In the genomic region with DNA sequence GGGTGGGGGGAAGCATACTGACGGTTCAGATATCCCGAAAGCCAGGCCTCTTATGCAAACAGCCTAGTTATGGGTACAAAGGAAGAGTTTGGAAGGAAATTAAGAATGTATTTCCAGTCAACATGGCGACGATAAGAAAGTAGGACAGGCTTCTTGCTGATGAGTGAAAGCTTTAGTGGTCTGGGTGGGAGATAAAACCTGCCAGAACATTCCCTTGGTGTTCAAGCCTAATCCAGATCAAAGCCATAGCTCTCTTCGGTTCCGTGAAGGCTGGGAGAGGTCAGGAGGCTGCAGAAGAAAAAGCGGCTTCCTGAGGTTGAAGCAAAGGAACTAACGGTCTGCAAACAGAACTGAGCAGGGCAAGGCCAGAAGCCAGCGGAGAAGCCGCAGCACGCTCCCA, we compare ENCODE assay signal across 13 mouse cellular contexts. TPM values are rescaled to one million over a fixed set of nuclear protein-coding genes. Genes with fewer than 3 reads are reported as not detected.
DNase-seq lines count a peak whose midpoint lies in the region; ATAC-seq and TF ChIP-seq lines count a peak whose summit lies in the region.
"Had no signal": no experiment of that assay in that cellular context is flagged by ENCODE, and none has a peak within 500 bp of the region (broad histone marks: within the 10 kb centered on the region; RNA-seq: fewer than 3 reads in every experiment).

No protein-coding gene starts in this region.

- H3K9ac ChIP-seq in kidney, embryonic 15.5 days = no peak overlapping the region
- H3K9ac ChIP-seq in CH12.LX (ENCODE audit: insufficient read depth, low read depth) = no peak overlapping the region
- no peak overlapping the region for H3K9ac ChIP-seq in intestine, postnatal 0 days (ENCODE audit: low read depth, low read length)
- H3K9ac ChIP-seq in hindbrain, embryonic 14.5 days = no peak overlapping the region
- H3K9ac ChIP-seq: hindbrain, embryonic 15.5 days; stomach, embryonic 15.5 days had no signal

- no peaks in the 10 kb centered on the region for H3K9me3 ChIP-seq in kidney, embryonic 15.5 days (replicated peaks)
- H3K9me3 ChIP-seq in CH12.LX (replicated peaks; ENCODE audit: low read length) = peaks cover 9% of the 10 kb centered on the region
- H3K9me3 ChIP-seq in intestine, postnatal 0 days (ENCODE audit: control insufficient read depth) = 0 out of 2 replicates have a peak, but pooled peaks cover 3% of the 10 kb centered on the region
- no peaks in the 10 kb centered on the region for H3K9me3 ChIP-seq in hindbrain, embryonic 14.5 days (ENCODE audit: control insufficient read depth, low read length)
- H3K9me3 ChIP-seq: hindbrain, embryonic 15.5 days; stomach, embryonic 15.5 days had no signal

- WGBS in kidney, embryonic 15.5 days = 34% methylated on average over 11 of the region's 11 CpGs
- 26% methylated on average over 11 of the region's 11 CpGs for WGBS in intestine, postnatal 0 days
- 44% methylated on average over 11 of the region's 11 CpGs for WGBS in hindbrain, embryonic 14.5 days

- dilution Hi-C loops in CH12.LX (cut with MboI; ENCODE audit: extremely low pct_ligation_motif_present, extremely low pct_unique_long_range_greater_than_20kb, low sequenced_read_pairs) = no loop called here

- H3K27me3 ChIP-seq in kidney, embryonic 15.5 days = no peaks in the 10 kb centered on the region
- peaks cover 13% of the 10 kb centered on the region for H3K27me3 ChIP-seq in CH12.LX (replicated peaks)
- no peaks in the 10 kb centered on the region for H3K27me3 ChIP-seq in intestine, postnatal 0 days (replicated peaks; ENCODE audit: control insufficient read depth, insufficient read depth, low read length)
- no peaks in the 10 kb centered on the region for H3K27me3 ChIP-seq in hindbrain, embryonic 14.5 days (ENCODE audit: control insufficient read depth, insufficient read depth, low read length)
- H3K27me3 ChIP-seq: hindbrain, embryonic 15.5 days; stomach, embryonic 15.5 days had no signal

- H3K4me1 ChIP-seq in kidney, embryonic 15.5 days = peaks cover 23% of the 10 kb centered on the region
- peaks cover 0 to 20% of the 10 kb centered on the region in 2 experiments; a peak in 3 of 4 replicates for H3K4me1 ChIP-seq in CH12.LX (ENCODE audit: control insufficient read depth in 1 of 2, insufficient read depth in 2 of 2)
- no peaks in the 10 kb centered on the region for H3K4me1 ChIP-seq in intestine, postnatal 0 days (replicated peaks; ENCODE audit: control insufficient read depth, insufficient read depth, low read length)
- H3K4me1 ChIP-seq in hindbrain, embryonic 14.5 days (replicated peaks; ENCODE audit: control insufficient read depth, insufficient read depth, low read length) = 0 out of 2 replicates have a peak, but pooled peaks cover 5% of the 10 kb centered on the region

- no peak for TF ChIP-seq EP300 in CH12.LX (IDR thresholded peaks at IDR 0.05; ENCODE audit: low read length)

- no peak for TF ChIP-seq CTCF in CH12.LX (conservative IDR thresholded peaks at IDR 0.05 in 1 of 2, IDR thresholded peaks at IDR 0.05 in 1 of 2; ENCODE audit: low read depth in 2 of 2, low read length in 2 of 2)
- no peak for TF ChIP-seq CTCF in intestine, postnatal 0 days (IDR thresholded peaks at IDR 0.05; ENCODE audit: low read depth)

- H3K36me3 ChIP-seq in kidney, embryonic 15.5 days = no peaks in the 10 kb centered on the region
- H3K36me3 ChIP-seq in CH12.LX (replicated peaks in 1 of 2; ENCODE audit: control insufficient read depth in 1 of 2, insufficient read depth in 1 of 2, low read length in 1 of 2) = no peaks in the 10 kb centered on the region
- no peaks in the 10 kb centered on the region for H3K36me3 ChIP-seq in intestine, postnatal 0 days (ENCODE audit: control insufficient read depth, insufficient read depth)
- H3K36me3 ChIP-seq in hindbrain, embryonic 14.5 days (replicated peaks; ENCODE audit: control insufficient read depth, insufficient read depth) = no peaks in the 10 kb centered on the region
- H3K36me3 ChIP-seq: hindbrain, embryonic 15.5 days; stomach, embryonic 15.5 days had no signal

- H3K27ac ChIP-seq in kidney, embryonic 15.5 days = peak overlapping the region; percentile 41; the same call in 1 of the 2 replicates
- no peak overlapping the region for H3K27ac ChIP-seq in CH12.LX (ENCODE audit: insufficient read depth, low read depth)
- no peak overlapping the region for H3K27ac ChIP-seq in intestine, postnatal 0 days (ENCODE audit: low read depth, low read length)
- no peak overlapping the region for H3K27ac ChIP-seq in hindbrain, embryonic 14.5 days
- H3K27ac ChIP-seq: hindbrain, embryonic 15.5 days; stomach, embryonic 15.5 days had no signal

- no peak overlapping the region; the same call in 1 of the 2 replicates for H3K4me3 ChIP-seq in kidney, embryonic 15.5 days (replicated peaks)
- no peak overlapping the region for H3K4me3 ChIP-seq in CH12.LX (replicated peaks in 1 of 3; ENCODE audit: low read depth in 2 of 3, low read length in 2 of 3, poor library complexity in 1 of 3)
- no peak overlapping the region for H3K4me3 ChIP-seq in intestine, postnatal 0 days (ENCODE audit: low read depth, low read length)
- no peak overlapping the region for H3K4me3 ChIP-seq in hindbrain, embryonic 14.5 days (replicated peaks; ENCODE audit: low read length)
- H3K4me3 ChIP-seq: hindbrain, embryonic 15.5 days; stomach, embryonic 15.5 days had no signal

- DNase-seq in adrenal gland, postnatal 14 days = peak; percentile 27
- DNase-seq in adrenal gland, postnatal 36 days = no peak
- DNase-seq in kidney, adult 8-10 months = no peak
- DNase-seq in CH12.LX (ENCODE audit: extremely low read depth) = no peak
- no peak for DNase-seq in cerebellum, adult 11 months
- DNase-seq in hindbrain, embryonic 14.5 days (ENCODE audit: low spot score) = no peak
- DNase-seq: right cerebral cortex, adult 18-20 months had no signal

- no peak; the same call in 1 of the 2 replicates for ATAC-seq in kidney, embryonic 15.5 days (replicated peaks; ENCODE audit: low FRiP score)
- ATAC-seq in intestine, postnatal 0 days = no peak
- ATAC-seq in hindbrain, embryonic 14.5 days (ENCODE audit: low FRiP score) = no peak

- peak overlapping the region; percentile 31 for H3K4me2 ChIP-seq in kidney, embryonic 15.5 days
- 0 out of 2 replicates have a peak overlapping the region, but pooled peaks have one; percentile 68 for H3K4me2 ChIP-seq in CH12.LX (ENCODE audit: insufficient read depth, low read depth, poor library complexity, severe bottlenecking)
- H3K4me2 ChIP-seq in intestine, postnatal 0 days (replicated peaks; ENCODE audit: low read depth) = peak overlapping the region; percentile 51
- no peak overlapping the region for H3K4me2 ChIP-seq in hindbrain, embryonic 14.5 days (replicated peaks)
- H3K4me2 ChIP-seq: hindbrain, embryonic 15.5 days had no signal

- no peaks in the 10 kb centered on the region for H3K79me2 ChIP-seq in CH12.LX (replicated peaks; ENCODE audit: control insufficient read depth, extremely low read depth, insufficient read depth, poor library complexity, severe bottlenecking)

- no peak for TF ChIP-seq RAD21 in CH12.LX (IDR thresholded peaks at IDR 0.05; ENCODE audit: low read depth, low read length)

- TF ChIP-seq POLR2A in CH12.LX (IDR thresholded peaks at IDR 0.05; ENCODE audit: low read depth, low read length) = no peak

- in situ Hi-C loops in CH12.LX (cut with MboI; ENCODE audit: low pct_ligation_motif_present, low pct_unique_long_range_greater_than_20kb, low sequenced_read_pairs) = loop anchor here (5.0 kb wide), 1 partner anchor 65 kb away; a partner anchor contains a TSS

TF ChIP-seq in CH12.LX, 34 proteins besides CTCF, POLR2A, EP300 and RAD21:
- TF ChIP-seq MAX (IDR thresholded peaks at IDR 0.05; ENCODE audit: low read length) (no peak), BHLHE40 (IDR thresholded peaks at IDR 0.05; ENCODE audit: low read depth, low read length) (no peak), TCF12 (IDR thresholded peaks at IDR 0.05; ENCODE audit: low read depth, low read length) (no peak), NRF1 (IDR thresholded peaks at IDR 0.05; ENCODE audit: low read depth, low read length) (no peak)

RNA-seq across cellular contexts. Expression of a gene that starts 12.9 kb away (rescaled TPM):
- not detected in 2 replicates for total RNA-seq in adrenal gland, postnatal 14 days (2021)
- not detected for total RNA-seq in adrenal gland, postnatal 36 days (2021)
- 0.53 and 0.63 TPM in 2 replicates for polyA plus RNA-seq in kidney, embryonic 15.5 days (2015; fragmentation: Nextera tagmentation; extraction: Ambion mirVana)
- total RNA-seq in CH12.LX (2012; rRNA removed) (not detected in 2 replicates), CH12.LX (2014; rRNA removed) (0.17 TPM in 1 of 2 replicates, not detected in the other)
- polyA plus RNA-seq in CH12.LX (2012; ENCODE audit: insufficient read length, low read depth) = not detected in 2 replicates
- polyA plus RNA-seq in intestine, postnatal 0 days (2015; fragmentation: Nextera tagmentation; extraction: Ambion mirVana) = 0.07 TPM in 1 of 2 replicates, not detected in the other
- polyA plus RNA-seq in hindbrain, embryonic 14.5 days (2014; fragmentation: Nextera tagmentation; extraction: Ambion mirVana) = 0.27 TPM in 1 of 2 replicates, not detected in the other
- total RNA-seq: left cerebral cortex, postnatal 25 days had no signal
- polyA plus RNA-seq: cortical plate, adult 2 months had no signal

RNA-seq across cellular contexts. Expression of a gene that starts 24.3 kb away (rescaled TPM):
- not detected in 2 replicates for total RNA-seq in adrenal gland, postnatal 14 days (2021)
- under 1 TPM; 0.23 to 0.26 TPM for total RNA-seq in adrenal gland, postnatal 36 days (2021)
- polyA plus RNA-seq in kidney, embryonic 15.5 days (2015; fragmentation: Nextera tagmentation; extraction: Ambion mirVana) = 0.41 and 0.47 TPM in 2 replicates
- total RNA-seq in CH12.LX (2012; rRNA removed) = 0.21 TPM in 1 of 2 replicates, not detected in the other
- total RNA-seq in CH12.LX (2014; rRNA removed) = 0.19 TPM in 1 of 2 replicates, not detected in the other
- polyA plus RNA-seq in CH12.LX (2012; ENCODE audit: insufficient read length, low read depth) = not detected in 2 replicates
- 0.13 TPM in 1 of 2 replicates, not detected in the other for polyA plus RNA-seq in intestine, postnatal 0 days (2015; fragmentation: Nextera tagmentation; extraction: Ambion mirVana)
- not detected in 2 replicates for polyA plus RNA-seq in hindbrain, embryonic 14.5 days (2014; fragmentation: Nextera tagmentation; extraction: Ambion mirVana)
- polyA plus RNA-seq: hindbrain, embryonic 15.5 days had no signal

RNA-seq across cellular contexts. Expression of a gene that starts 39.9 kb away (rescaled TPM):
- 20.5 and 22.6 TPM in 2 replicates for total RNA-seq in adrenal gland, postnatal 14 days (2021)
- total RNA-seq in adrenal gland, postnatal 36 days (2021) = 10 to 100 TPM; 10.6 to 14.2 TPM
- polyA plus RNA-seq in kidney, embryonic 15.5 days (2015; fragmentation: Nextera tagmentation; extraction: Ambion mirVana) = 20.3 and 22.4 TPM in 2 replicates
- total RNA-seq in CH12.LX (2012; rRNA removed) = 15.5 and 20.2 TPM in 2 replicates
- 10.1 and 11.2 TPM in 2 replicates for total RNA-seq in CH12.LX (2014; rRNA removed)
- 15.2 and 16.3 TPM in 2 replicates for polyA plus RNA-seq in CH12.LX (2012; ENCODE audit: insufficient read length, low read depth)
- polyA plus RNA-seq in intestine, postnatal 0 days (2015; fragmentation: Nextera tagmentation; extraction: Ambion mirVana) = 8.0 and 8.2 TPM in 2 replicates
- polyA plus RNA-seq in hindbrain, embryonic 14.5 days (2014; fragmentation: Nextera tagmentation; extraction: Ambion mirVana) = 13.2 and 14.8 TPM in 2 replicates
